Mouse (Mus musculus): ENCODE data around the gene Chst5. TPM values are rescaled to one million over a fixed set of nuclear protein-coding genes. Genes with fewer than 3 reads are reported as not detected.
A peak's percentile ranks its signal among the peaks of the same experiment; 100 is the strongest.

The Chst5 gene
- polyA plus RNA-seq, 1 experiment, result not detected

DNA sequence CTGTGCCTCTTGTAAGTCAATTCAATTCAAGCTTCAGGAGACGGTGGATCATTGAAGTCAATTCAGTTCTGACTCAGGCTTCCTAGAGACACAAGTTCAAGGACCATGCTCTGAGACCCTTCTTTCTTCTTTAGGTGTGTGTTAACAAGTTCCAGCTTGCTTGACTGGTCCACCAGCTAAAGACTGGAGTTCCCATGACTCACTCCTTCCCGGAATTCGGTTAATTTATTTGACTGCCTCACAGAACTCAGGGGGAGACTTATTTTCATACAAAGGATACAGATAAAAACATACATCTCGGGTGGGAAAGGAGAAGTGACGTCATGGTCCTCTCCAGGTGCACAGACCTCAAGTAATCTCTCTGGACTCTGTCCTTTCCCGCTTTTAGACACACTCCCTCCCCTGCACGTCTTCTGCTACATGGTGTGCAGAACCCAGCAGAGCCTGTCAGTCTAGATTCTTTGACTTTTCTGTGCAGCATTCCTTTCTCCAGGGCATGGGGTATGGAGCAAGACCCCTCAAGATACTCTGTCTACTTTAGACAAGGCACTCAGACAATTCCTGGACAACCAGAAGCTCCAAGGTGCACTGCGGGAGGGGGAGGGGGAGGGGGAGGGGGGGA lies 4.6 kb downstream of the Chst5 start:
- Histone ChIP-seq H3K27ac (replicated peaks; ENCODE audit: low read depth, low read length) (no peak overlapping the region), H3K4me1 (ENCODE audit: control insufficient read depth, insufficient read depth, insufficient read length, low read length) (no peaks in the 10 kb centered on the region), H3K4me3 (ENCODE audit: insufficient read depth, low read depth, low read length) (no peak overlapping the region)

DNA sequence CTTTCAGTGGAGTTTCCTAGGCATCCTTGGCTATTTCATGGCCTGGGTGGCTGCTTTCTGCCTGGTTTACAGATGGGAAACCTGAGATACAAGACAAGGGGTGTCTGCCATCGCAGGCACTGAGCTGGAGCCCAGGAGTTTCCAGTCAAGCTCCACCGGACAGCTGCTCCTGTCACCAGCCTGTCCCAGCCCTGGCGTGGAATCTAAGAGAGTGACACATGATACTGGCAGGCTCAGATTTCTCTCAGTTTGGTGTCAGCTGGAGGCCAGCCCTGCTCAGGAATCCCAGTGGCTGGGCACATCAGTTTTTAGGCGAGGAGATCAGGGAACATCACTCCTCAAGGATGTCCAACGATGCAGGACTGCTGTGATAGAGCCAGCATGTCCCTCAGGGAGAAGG lies 8.2 kb downstream of the Chst5 start:
- Histone ChIP-seq H3K27ac (replicated peaks; ENCODE audit: low read depth, low read length) (no peak overlapping the region), H3K4me1 (ENCODE audit: control insufficient read depth, insufficient read depth, insufficient read length, low read length) (no peaks in the 10 kb centered on the region), H3K4me3 (ENCODE audit: insufficient read depth, low read depth, low read length) (no peak overlapping the region)

DNA sequence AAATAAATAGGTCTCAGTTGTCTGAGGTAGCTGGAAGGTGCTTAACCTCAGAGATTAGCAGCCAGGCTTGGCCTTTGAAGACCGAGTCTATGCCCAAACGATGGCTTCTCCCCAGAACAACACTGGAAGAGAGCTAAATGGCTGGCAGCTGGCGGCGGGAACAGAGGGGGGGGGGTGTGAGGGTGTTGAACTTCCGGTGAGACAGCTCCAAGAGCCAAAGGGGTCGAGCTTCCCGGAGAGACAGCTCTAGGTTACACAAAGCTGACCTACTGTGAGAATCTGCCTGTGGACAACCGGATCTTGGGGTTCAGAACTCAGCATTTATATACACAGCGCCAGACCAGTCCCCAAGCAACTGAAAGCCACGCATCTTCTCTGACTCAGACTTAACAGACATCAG lies 11.7 kb downstream of the Chst5 start:
- Histone ChIP-seq H3K4me3 (ENCODE audit: insufficient read depth, low read depth, low read length) (no peak overlapping the region), H3K4me1 (ENCODE audit: control insufficient read depth, insufficient read depth, insufficient read length, low read length) (no peaks in the 10 kb centered on the region), H3K27ac (replicated peaks; ENCODE audit: low read depth, low read length) (no peak overlapping the region)

DNA sequence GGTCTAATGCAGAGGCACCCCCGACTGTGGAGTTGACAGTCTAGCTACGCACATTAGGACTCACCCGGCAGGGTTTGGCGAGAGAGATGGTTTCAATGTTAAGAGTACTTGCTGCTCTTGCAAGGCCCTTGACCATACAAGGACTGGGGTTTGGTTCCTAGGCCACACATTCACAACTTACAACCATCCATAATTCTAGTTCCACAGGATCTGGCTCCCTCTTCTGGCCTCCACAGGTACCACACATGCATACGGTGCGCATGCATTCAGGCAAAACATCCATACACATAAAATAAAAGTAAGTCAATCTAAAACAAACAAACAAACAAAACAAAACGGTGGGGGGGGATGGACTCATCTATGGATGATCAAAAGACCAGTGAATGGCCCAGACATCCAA lies 15.3 kb downstream of the Chst5 start:
- Histone ChIP-seq H3K4me1 (ENCODE audit: control insufficient read depth, insufficient read depth, insufficient read length, low read length) (no peaks in the 10 kb centered on the region), H3K4me3 (ENCODE audit: insufficient read depth, low read depth, low read length) (no peak overlapping the region), H3K27ac (replicated peaks; ENCODE audit: low read depth, low read length) (no peak overlapping the region)

DNA sequence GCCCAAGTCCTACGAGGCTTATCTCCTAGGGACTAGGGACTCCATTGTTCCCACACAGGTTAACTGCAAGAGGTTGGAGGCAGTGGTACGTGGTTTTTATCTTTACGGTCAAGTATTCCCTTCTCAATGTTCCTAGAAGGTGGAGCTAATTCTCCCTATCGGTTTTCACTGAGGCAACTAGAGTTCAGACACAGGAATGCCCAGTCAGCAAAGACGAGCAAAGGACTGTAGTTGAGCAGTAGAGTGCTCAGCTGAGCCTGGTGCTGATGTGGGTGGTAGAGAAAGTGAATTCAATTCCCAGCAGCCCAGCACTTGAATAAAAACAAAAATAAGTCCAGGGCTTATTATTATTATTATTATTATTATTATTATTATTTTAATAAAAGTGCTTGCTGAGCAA lies 17.6 kb downstream of the Chst5 start:
- no peak overlapping the region for H3K4me3 ChIP-seq (ENCODE audit: insufficient read depth, low read depth, low read length)
- no peak overlapping the region for H3K27ac ChIP-seq (replicated peaks; ENCODE audit: low read depth, low read length)
- H3K4me1 ChIP-seq (ENCODE audit: control insufficient read depth, insufficient read depth, insufficient read length, low read length), result no peaks in the 10 kb centered on the region

DNA sequence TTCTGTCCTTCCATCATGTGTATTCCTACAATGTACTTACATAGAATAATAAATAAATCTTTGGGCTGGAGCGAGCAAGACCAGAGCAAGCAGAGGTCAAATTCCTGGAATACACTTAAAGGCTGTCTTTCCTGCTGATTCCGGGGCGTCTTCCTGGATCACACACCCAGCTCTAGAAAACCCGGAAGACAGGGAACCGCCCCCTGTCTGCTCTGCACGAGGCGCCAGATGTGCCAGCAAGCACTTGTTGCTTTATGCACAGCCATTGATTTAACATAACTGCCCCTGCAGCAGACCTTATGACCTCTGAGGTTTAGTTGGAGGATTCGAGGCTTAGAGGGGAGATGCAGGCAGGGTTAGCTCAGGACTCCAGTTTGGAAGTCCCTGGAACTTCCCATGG lies 18.3 kb downstream of the Chst5 start:
- H3K27ac ChIP-seq (replicated peaks; ENCODE audit: low read depth, low read length), result no peak overlapping the region
- H3K4me3 ChIP-seq (ENCODE audit: insufficient read depth, low read depth, low read length), result no peak overlapping the region

DNA sequence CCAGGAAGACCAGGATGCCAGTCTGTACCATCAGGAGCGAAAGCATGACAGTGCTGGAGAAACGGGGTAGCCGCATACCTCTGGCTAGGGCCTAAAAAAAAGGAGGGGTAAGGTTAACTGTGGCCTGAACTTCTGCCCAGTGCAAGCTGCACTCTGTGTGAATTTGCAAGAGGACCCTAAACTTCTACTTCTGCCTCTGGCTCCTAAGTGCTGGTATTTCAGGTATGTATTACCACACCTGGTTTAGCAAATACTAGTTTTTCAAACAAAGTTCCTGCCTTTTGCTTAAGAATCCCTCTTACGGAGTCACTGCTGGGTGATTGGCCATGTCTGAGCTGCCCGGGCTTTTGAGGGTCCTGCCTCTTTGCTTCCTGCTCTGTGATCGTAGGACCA lies 19.3 kb downstream of the Chst5 start:
- no peak overlapping the region for H3K27ac ChIP-seq (replicated peaks; ENCODE audit: low read depth, low read length)
- no peaks in the 10 kb centered on the region for H3K4me1 ChIP-seq (ENCODE audit: control insufficient read depth, insufficient read depth, insufficient read length, low read length)
- H3K4me3 ChIP-seq (ENCODE audit: insufficient read depth, low read depth, low read length), result no peak overlapping the region

More for the DNA sequence above, 18.3 kb downstream of the Chst5 start:
- no peaks in the 10 kb centered on the region for H3K4me1 ChIP-seq (ENCODE audit: control insufficient read depth, insufficient read depth, insufficient read length, low read length)

DNA sequence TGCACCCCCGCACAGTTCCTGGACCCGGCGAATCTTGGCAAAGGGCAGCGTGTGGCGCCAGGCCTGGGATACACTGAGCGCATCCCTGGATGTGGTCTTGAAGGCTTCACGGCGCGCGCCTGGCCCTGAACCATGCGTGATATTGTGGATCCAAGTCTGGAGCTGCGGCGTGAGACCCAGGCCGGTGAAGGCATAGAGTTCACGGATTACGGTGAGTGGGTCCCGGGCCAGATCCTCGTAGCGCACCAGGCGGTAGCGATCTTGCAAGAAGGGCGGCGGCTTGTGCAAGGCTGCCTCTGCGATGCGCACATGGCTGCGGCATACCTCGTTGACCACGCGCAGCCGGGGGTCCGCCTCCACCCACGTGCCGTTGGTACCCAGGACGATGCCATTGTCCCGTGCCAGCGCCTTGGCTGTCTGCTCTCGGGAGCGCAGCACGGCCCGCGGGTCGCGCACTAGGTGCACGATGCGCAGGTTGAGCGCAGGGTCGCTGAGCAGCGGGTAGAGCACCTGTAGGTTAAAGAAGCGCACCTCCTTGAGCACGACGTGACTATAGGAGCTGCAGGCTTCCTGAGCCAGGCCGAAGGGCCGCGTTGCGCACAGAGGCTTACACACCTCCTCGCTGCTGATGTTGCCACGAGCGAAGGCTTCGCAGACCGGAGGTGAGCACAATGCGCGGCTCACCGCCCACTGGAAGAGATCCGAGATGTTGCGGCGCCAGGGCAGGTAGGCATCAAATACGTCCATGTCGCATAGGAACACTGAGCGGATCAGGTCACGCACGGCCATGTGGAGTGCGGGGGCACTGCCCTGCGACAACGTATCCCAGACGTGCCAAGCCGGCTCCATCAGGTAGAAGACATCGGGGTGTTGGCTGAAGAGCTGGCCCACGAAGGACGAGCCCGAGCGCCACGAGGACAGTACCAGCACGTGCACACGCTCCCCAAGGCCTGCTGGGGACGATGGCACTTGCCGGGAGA lies 20.0 kb downstream of the Chst5 start:
- H3K4me1 ChIP-seq (ENCODE audit: control insufficient read depth, insufficient read depth, insufficient read length, low read length), result no peaks in the 10 kb centered on the region
- no peak overlapping the region for H3K27ac ChIP-seq (replicated peaks; ENCODE audit: low read depth, low read length)
- no peak overlapping the region for H3K4me3 ChIP-seq (ENCODE audit: insufficient read depth, low read depth, low read length)

DNA sequence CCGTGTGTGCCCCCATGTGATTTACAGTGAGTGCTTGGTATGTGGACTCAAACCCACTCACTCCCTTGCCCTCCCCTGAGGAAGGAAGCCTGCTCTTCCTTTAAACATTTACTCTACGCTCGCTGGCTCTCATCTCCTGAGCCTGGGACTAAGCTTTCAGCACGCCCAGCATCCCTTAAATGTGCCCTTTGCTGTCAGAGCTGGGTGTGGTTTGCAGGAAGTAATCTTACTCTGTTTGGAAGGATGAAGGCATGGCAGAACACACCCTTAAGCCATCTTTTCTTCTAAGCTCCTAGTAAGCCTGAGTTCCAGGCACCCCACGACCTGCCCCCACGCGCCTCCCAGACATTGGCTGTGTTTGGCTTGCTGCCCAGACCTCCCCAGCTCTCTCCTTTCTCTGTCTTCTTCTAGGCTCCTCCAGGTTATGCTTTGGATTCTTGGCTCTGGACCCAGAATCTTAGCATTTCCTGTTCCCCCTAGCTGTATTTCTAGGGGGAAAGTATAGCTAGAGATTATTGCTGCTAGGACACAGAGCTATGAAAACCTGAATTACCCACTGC lies 22.1 kb downstream of the Chst5 start:
- no peak overlapping the region for H3K4me3 ChIP-seq (ENCODE audit: insufficient read depth, low read depth, low read length)
- no peak overlapping the region for H3K27ac ChIP-seq (replicated peaks; ENCODE audit: low read depth, low read length)
- H3K4me1 ChIP-seq (ENCODE audit: control insufficient read depth, insufficient read depth, insufficient read length, low read length), result no peaks in the 10 kb centered on the region

DNA sequence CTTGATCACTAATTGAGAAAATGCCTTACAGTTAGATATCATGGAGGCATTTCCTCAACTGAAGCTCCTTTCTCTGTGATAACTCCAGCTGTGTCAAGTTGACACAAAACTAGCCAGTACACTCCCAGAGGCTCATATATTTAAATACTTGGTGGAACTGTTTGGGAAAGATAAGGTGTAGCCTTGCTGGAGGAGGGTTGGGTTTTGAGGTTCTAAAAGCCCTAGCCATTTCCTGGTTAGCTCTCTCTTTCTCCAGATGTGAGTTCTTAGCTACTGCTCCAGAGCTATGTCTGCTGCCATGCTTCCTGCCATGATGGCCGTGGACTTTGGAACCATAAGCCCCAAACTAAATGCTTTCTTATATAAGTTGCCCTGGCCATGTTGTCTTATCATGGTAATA lies 22.8 kb downstream of the Chst5 start:
- no peak overlapping the region for H3K4me3 ChIP-seq (ENCODE audit: insufficient read depth, low read depth, low read length)
- no peak overlapping the region for H3K27ac ChIP-seq (replicated peaks; ENCODE audit: low read depth, low read length)
- H3K4me1 ChIP-seq (ENCODE audit: control insufficient read depth, insufficient read depth, insufficient read length, low read length), result no peaks in the 10 kb centered on the region

DNA sequence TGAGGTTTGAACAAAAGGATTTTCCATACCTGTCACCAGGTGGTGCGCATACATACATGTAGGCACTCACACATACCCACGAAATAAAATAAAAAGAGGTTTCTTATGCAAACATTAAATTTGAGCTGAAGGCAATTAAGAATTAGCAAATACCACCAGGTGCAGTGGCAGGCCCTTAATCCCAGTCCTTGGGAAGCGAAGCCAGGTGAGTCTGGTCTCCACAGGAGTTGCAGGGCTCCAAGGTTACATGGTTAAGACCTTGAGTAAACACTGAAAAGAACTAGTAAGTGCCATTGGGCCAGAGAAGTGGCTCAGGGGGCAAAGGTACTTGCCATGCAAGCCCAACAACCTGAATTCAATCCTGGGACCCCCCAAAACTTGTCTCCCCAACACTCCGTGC lies 26.6 kb downstream of the Chst5 start:
- Histone ChIP-seq H3K4me3 (ENCODE audit: insufficient read depth, low read depth, low read length) (no peak overlapping the region), H3K27ac (replicated peaks; ENCODE audit: low read depth, low read length) (no peak overlapping the region), H3K4me1 (ENCODE audit: control insufficient read depth, insufficient read depth, insufficient read length, low read length) (no peaks in the 10 kb centered on the region)

DNA sequence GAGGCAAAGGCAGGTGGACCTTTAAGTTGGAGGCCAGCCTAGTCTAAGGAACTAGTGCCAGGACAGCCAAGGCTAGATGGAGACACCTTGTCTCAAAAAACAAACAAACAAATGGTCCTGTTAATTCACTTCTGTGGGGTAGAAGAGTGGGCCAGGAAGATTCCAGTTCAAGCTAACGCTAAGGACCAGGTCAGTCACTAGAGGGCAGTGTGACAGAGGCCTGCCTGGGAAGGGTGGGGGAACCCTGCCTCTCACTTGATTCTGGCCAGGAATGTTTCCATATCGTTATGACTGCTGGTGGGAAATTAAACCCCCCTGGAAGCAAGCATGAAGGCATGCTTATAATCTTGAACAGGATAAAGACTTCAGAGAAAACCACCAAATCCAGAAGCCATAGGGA lies 28.7 kb downstream of the Chst5 start:
- Histone ChIP-seq H3K27ac (replicated peaks; ENCODE audit: low read depth, low read length) (no peak overlapping the region), H3K4me1 (ENCODE audit: control insufficient read depth, insufficient read depth, insufficient read length, low read length) (no peaks in the 10 kb centered on the region), H3K4me3 (ENCODE audit: insufficient read depth, low read depth, low read length) (no peak overlapping the region)

DNA sequence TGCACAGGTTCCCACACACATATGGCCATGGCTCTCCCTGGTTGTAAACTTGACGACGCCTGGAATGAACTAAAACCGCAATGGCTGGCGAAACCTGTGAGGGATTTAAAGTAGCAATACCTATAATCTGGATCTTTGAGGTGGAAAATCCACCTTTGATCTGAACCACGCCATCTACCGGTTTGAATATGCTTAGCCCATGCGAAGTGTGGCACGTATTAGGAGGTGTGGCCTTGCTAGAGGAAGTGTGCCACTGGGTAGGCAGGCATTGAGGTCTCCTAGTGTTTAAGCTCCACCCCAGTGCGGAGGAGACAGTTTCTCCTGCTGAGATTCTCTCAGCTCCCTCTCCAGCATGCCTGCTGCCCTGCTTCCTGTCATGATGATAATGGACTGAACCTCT lies 32.5 kb downstream of the Chst5 start:
- no peak overlapping the region for H3K4me3 ChIP-seq (ENCODE audit: insufficient read depth, low read depth, low read length)
- H3K27ac ChIP-seq (replicated peaks; ENCODE audit: low read depth, low read length), result no peak overlapping the region
- H3K4me1 ChIP-seq (ENCODE audit: control insufficient read depth, insufficient read depth, insufficient read length, low read length), result no peaks in the 10 kb centered on the region

DNA sequence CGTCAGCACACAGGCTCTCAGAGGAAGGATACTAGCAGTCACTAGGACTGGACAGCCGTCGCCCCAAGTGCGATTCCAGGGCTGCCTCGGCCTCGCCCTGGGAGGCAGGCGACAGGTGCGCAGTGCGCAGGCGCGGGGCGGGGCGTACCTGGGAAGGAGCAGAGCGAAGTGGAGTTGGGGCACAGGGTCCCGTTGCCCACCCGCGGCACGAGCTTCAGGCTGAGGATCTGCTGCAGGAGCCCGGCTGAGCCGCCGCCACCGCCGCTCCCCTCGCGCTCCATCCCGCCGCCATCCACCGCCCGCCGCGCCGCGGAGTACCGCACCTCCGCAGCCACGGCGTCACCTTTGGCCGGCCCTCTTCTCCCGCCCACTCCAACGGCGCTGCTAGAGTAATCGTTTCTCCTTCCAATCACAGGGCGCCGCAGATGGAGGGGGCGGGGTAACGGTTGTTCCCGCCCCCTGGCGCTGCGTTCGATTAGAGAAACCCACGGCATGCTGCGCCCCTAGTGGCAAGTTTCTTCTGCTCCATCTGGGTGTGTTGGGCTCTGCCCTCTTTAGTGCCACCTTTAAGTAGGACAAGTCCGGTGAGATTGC lies 33.8 kb downstream of the Chst5 start, which contains the start of gene Tmem170:
Gene Tmem170 (minus strand): TSS at position 396 of the 594 bp plus-strand sequence.
- peak within 1 kb of the TSS; percentile 76 for H3K27ac ChIP-seq (replicated peaks; ENCODE audit: low read depth, low read length)

DNA sequence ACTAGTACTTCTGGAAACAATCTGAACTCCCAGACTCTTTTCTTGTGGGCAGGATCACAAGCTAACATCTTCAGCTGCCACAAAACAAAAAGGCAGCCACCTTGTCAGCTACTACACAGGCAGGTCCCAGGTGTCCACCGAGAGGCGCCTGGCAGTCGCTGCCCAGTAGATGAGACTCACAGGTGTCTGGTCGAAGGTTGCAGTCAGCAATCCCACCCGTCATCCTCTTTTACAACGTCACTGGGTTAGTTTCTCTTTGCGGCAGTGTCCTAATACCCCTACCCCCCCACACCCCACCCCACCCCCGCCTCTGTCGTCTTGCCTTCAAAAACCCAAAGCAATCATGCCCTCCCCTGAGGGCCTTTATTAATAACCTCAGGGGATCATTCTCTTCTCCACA lies 34.5 kb downstream of the Chst5 start:
- Histone ChIP-seq H3K4me1 (ENCODE audit: control insufficient read depth, insufficient read depth, insufficient read length, low read length) (no peaks in the 10 kb centered on the region), H3K4me3 (ENCODE audit: insufficient read depth, low read depth, low read length) (peak overlapping the region; percentile 78), H3K27ac (replicated peaks; ENCODE audit: low read depth, low read length) (peak overlapping the region; percentile 76)

More for the DNA sequence above, 33.8 kb downstream of the Chst5 start, which contains the start of gene Tmem170:
- peak within 1 kb of the TSS; percentile 78 for H3K4me3 ChIP-seq (ENCODE audit: insufficient read depth, low read depth, low read length)
- H3K4me1 ChIP-seq (ENCODE audit: control insufficient read depth, insufficient read depth, insufficient read length, low read length), result no peaks in the 10 kb centered on the region

Measured in brown adipose tissue, adult 24 weeks (tissue).